Mouse (Mus musculus): ENCODE data around the gene Abcb5.

Abcb5 gene

DNA sequence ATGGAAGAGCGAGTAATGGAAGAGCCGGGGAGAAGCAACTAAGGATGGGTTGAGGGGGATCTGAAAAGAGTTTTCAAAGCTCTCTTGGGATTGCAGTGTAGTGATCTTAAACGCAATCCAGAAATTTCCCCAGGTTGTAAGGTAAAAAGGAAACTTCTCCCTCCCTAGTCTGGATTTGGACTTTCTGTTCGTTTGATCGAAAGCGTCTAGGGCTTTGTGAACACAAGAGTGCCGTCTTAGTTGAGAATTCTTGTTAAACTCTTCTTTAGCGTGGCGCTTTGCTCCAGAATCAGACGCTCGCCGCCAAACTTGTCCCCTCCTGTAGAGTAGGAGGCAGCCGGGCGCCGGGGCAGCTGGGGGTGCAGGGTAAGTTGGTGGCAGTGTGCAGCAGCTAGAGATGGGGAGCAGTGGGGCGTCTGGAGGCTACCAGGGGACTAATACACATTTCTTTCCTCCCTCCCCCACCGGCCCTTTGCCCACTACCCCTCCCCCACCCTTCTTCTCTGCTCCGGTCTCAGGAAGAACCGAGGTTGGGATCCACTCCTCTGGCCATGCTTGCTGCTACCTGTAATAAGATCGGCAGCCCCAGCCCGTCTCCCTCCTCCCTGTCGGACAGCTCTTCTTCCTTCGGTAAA lies 118.2 kb downstream of the Abcb5 start:
- DNase-seq (ENCODE audit: low spot score): no peak

DNA sequence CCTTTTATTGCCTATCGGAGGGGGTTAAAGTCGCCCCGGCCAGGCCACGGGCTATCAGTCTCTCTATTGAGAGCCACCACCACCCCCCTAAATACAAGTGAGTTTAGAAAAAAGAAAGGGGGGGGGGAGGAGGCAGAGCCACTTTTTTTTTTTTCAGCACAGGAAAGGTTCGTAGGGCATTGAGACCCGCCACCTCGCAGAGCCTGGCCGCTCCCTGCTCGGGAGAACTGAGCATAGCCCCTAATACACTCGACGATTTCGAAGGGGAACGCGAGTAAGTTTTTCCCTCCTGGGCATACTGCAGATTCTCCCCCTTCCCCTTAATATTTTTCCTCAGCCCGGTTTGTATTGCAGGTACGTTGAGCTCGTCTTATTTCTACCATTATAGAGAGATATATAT lies 118.8 kb downstream of the Abcb5 start:
- DNase-seq (ENCODE audit: low spot score): no peak

DNA sequence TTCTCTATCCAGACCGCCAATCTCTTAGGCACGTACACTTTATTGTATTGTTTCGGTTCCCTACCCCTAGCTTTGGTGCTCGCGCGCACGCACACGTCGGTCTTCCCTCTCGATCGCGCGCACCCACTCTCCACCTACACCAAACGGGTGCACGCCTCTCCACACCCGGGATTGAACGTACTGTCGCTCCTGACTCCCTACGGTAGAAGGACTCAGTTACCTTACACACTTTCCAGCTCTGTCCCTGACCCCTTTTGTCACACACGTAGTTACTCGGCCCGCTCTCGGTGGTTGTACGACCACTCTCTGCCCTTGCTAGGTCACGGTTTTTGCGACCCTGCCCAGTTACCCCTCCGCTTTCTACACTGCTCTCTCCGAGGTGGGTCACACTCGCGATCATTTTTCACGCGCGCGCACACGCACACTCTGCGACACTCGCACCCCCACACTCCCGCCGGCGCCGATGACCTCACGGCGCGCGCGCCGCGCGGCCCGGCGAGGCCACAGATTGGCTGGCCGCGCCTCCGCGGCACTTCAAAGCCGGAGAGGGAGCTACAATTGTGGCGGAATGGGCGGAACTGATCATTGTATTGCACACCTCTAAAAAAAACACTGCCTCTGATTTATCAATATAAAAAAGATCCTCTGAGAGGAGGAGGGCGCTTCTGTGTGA lies 119.4 kb downstream of the Abcb5 start:
- no peak for DNase-seq (ENCODE audit: low spot score)

DNA sequence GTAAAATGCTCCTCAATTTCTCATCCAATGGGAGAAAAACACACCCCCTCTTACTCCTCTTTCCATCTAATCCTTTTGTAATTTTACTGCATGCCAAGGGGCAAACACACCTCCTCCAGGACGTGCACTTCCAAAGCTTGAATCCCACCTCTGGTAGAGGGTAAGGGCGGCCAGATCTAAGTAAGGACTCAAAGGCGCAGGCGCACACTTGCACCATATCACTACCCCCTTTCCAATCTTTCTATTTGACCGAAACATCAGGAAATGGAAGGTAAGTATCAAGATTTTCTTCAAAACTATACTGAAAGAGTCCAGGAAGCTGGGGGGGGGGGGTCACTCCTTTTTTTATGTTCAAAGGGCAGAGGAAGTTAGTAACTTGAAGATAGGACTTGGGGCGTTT lies 120.0 kb downstream of the Abcb5 start, which contains the start of gene Sp8:
Gene Sp8, plus strand, starts transcription at position 109 of the 400 bp plus-strand sequence.
- no peak for DNase-seq (ENCODE audit: low spot score)

DNA sequence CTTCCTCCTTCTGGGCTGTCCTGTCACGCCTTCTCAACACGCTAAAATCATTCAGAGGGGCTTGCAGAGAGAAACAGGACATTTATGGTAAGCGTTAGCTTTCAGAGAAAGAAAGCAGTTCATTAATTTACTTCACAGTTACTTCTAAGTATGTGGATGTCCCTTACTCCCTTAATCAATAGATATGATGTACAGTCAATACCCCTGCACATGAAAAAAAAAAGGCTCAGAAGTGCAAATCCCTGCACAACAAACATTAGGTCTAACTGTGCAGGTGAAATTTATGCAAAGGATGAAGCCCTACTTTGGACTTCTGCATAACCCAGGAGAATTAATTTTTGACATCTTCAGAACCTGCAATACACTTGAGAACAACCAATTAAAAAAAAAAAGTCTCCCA lies 120.9 kb downstream of the Abcb5 start:
- DNase-seq (ENCODE audit: low spot score): no peak

DNA sequence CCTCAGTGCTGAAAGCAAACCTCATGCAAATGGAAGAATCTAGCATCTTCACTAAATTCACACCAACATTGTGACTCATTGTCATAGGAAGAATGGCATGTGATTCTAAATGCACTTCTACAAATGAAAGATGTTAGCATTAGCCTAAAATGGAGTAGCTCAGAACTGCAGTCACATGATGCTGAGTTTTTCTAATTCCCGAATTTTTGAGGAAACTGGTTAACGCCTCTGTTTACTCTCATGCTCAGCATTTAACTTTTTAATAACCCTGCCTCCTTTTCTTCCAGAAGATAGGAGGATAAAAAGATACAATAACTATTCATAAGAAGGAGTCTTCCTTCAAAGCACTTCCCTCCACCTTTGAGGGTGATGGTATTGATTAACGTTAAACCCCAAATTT lies 121.4 kb downstream of the Abcb5 start:
- DNase-seq (ENCODE audit: low spot score): no peak

DNA sequence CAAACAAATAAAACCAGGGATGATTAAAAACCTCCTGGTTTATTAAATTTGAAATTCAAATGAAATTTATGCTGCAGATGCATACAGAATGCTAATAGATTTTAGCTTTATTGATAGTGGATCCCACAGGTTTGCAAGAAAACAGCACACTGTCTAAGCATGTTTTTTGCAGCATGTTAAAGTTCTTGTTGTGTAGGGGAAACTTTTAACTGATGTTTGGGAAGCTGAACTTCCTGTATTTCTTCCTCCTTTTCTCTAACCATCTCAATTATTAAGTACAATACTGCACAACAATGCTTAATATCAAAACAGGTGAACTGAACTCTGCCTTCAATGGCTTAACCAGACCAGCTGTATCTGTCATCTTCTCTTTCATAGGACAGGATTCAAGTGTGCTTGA lies 122.1 kb downstream of the Abcb5 start:
- no peak for DNase-seq (ENCODE audit: low spot score)

DNA sequence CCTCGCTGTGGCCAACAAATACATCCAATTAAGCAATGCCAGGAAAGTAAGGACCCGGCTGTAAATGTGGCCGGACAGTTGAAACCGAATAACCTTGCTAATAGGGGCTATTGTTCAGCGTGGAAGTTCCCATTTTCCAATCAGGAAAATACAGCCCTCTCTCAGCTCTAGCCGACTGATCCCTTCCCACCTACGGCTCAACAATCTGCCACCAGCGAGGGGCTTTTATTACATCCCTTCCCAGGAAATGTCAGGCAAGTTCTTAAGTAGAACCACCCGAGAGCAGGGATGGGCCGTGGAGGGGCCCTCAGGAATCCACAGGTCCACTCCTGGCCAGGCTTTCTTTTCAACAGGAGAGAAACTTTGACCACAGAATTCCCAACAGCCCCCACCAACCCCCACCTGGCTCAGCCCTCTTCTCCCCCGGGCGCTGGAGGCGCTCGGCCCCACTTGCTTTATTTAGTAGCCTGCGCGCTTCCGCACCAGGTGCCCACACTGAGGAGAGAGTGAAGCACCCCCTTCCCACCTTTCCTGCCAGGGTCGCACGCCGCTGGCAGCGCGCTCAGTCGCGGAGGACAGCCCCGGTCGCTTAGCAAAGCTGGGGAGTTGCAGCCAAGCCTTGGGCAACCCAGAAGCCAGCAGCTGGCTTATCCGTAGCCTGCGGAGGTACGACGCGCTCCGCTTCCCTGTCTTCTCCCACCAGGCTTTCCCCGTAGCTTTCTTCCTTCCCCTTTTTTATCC lies 123.4 kb downstream of the Abcb5 start:
- DNase-seq (ENCODE audit: low spot score): no peak

DNA sequence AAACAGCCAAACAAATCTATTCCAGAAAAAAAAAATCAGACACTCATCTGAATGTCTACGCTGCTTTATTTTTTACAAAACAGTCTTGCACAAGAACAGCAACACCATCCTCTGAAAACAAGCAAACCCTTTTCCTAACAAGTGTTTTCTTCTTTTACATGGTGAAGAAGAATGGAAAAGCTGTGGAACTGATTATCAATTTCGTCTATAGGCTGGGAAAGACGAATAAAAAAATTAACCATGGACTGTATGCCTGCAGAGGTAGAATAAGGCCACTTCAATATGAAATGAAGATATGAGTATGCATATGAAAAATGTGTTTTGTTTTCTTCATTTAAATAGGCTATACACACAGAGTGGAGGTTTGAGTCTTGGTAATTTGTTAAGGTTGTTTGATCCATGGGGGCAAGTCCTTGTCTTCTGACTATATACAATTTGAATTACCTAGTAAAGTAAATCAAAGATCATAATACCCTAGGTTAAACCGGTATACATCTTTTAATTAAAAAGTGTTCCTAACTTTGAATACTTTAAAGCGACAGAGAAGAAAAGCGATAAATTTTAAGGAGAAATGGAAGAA lies 124.2 kb downstream of the Abcb5 start:
- DNase-seq (ENCODE audit: low spot score): no peak

DNA sequence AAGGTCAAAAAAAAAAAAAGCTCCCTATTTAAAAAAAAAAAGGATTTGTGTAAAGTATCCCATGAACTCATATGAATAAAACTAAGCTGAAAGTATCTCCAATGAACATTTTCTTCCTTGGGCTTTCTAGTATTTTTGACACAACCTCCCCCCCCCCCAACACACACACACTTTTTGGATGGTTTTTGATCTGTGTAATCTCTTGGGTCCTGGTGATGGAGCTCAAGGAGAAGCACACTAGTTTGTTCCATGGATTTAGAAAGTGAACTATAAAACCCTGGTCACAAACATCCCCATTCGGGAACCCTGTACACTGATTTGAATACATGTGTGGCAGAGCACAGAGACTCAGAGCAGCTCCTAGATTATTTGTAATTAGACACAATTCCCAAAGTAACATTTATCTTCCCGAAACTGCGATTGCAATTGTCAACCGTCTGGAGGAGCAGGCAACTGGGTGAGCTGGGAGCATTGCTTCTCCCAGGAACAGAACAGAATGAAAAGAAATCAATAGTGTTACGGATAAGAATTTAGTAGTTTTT lies 124.8 kb downstream of the Abcb5 start:
- no peak for DNase-seq (ENCODE audit: low spot score)

DNA sequence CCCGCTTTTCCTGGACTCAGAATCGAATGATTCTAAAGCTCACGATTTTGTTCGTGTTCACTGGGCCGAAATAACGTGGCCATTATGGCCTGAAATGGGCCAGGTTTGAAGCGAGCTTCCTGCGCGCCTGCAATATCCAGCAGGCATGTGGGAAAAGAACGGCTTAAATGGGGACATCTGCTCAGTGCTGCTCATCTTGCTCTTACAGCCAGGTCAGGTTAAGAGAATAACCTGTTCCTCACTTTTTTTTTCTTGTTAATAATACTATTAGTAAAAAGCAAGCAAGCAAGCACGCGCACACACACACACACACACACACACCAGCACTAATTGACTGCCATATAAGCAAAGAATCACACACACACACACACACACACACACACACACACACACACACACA lies 125.4 kb downstream of the Abcb5 start:
- no peak for DNase-seq (ENCODE audit: low spot score)

DNA sequence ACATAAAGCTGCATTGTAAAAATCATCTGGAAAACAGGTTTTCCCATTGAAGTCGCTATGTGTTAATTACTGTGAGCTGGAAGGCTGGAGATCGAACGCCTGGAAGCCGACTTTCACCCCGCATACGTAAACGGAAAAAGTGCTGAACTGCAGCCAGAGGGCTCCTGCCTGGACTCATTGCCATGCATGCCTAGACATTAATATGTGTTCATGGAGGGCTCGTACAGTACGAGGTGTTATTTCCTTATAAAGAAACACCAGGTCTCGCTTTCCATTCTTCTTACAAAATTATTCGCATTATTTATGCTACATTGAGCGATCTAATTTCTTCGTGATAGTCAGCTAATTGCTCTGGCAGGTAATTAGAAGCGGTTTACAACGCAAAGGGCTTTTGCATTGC lies 125.9 kb downstream of the Abcb5 start:
- DNase-seq (ENCODE audit: low spot score): no peak

DNA sequence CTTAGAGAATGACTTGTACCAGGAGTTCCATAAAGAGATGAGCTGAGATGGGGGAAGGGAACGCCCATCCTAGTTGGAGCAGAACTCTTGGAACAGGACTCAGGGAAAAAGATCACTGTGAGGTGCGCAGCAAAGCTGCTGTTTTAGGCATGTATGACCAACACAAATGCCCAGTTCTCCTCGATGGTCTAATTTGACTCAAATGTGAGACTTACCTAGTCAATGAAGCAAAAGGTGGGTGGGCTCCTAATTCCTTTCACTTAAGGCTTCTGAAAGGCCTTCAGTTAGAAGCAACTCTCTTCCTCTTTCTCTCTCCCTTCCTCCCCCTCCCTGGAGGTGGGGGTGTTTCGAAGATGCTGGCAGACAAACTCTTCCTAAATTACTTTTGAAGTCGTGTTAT lies 126.8 kb downstream of the Abcb5 start:
- no peak for DNase-seq (ENCODE audit: low spot score)

DNA sequence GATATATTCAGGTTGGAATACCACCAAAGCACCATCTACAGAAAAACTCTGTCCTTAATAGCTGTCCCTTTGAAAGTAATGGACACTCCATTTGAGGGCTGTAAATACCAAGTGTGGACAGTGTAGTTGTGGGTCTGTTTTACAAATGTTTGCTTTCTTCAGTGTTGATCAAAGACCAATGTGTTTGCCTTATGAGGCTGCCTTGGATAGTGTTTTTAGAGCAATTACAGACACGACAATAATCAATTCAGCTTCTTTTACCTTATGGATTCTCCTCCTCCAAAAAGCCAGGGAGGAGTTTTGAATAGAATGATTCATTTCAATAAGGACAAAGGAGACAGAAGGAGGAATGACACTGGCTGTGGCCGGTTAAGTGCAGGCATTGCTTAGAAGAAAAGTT lies 128.0 kb downstream of the Abcb5 start:
- DNase-seq (ENCODE audit: low spot score): no peak

DNA sequence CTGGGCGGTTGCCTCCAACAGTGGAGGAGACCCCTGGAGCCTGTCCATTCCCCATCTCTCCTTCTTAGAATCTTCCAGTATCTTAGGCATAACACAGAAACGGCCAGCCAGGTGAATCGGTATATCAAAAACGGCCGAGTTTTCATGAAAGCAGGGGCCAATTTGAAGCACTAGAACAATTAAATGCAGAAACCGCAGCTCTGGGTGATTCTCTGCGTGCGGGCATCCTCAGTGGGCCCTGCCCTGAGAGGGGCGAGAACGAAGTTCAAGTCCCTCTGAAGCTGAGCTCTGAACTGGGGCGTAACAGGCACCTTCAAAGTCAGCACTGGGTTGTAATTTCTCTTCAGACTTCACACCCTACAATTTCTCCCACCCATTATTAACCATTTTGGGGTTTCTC lies 128.9 kb downstream of the Abcb5 start:
- no peak for DNase-seq (ENCODE audit: low spot score)

DNA sequence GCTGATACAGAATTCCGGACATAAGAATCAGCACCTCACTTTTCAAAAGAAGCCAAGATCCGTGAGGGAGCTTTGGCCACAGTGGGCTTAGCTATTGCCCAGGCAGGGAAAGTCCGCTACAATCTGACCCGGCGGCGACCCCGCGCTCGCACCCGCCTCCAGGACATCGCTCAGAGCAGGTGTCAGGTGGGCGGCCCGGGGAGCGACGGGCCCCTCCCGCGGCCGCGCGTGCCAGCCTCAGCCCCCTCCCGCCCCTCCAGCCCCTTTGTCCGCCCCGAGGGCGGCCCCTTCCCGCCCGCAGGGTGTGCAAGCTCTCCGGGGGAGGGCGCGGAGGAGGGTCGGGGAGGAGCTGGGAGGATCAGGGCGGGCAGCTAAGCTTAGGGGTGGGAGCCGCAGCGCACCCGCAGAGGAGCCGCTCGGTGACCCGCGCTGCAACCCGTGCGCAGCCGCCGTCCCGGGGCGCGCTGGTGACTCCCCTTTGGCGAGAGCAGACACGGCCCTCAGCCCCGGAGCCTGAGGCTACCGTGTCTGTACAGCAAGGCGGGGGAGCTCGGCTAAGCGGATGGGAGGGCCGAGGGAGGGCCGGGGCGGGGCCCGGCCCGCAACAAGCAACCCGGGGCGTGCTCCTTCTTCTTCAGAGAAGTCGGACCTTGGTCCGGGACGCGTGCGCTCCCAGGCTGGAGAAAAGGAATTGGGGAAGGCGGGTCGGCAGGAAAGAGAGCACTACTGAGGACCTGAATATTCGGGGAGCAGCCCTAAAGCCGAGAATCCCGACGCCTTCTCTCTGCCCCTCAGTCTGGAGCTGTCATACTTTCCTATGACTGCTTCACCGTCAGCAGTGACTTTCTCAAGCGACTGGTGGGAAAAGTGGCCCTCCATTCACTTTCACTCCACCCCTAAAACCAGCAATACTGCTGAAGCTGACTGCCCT lies 129.5 kb downstream of the Abcb5 start:
- no peak for DNase-seq (ENCODE audit: low spot score)

DNA sequence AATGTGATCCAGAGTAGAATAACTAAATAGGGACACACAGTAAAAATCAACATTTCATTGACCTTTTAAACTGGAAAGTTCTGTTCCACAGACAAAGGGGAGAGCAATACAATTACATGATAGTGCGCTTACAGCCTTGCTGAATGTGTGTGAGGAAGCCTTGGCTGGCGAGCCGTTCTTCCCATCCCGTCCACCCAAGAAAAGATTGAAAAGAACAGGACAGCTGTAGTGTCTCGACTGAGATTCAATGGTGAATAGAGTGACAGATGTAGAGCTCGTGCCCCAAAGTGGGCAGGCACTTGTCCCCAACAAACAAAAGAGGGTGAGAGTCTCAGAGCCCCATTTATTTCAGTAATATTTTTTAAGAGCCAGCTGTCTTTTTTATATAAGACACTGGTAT lies 136.3 kb downstream of the Abcb5 start:
- DNase-seq (ENCODE audit: low spot score): no peak

Measured in ovary, adult 18-20 months (tissue).